Mouse (Mus musculus): ENCODE measurements around the gene Vipr1.

DNA sequence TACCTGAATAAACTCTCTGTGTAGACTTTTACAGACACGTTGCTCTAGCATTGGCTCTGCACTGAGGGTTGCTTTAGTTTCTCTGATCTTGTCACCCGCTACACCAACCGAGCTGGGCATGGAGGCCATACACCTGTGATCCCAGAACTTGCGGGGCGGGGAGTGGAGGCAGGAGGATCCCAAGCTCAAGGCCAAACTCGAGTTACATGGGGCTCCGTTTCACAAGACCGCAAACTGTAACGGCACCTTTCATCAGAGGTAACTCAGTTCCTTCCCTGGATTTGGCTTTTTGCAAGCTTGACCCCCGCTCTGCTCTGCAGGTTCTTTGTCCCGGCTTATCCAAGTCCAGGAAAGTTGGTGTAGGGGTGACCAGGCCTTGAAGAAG, 61.7 kb downstream of the Vipr1 start:
- no peak for TF ChIP-seq CHD2 (IDR thresholded peaks at IDR 0.05; ENCODE audit: low read depth, low read length)
- no peak for TF ChIP-seq ZC3H11A (IDR thresholded peaks at IDR 0.05; ENCODE audit: borderline replicate concordance, low read depth, low read length)
- no peak for TF ChIP-seq MAFK (IDR thresholded peaks at IDR 0.05; ENCODE audit: insufficient read depth, low read depth, low read length)
- no peak for TF ChIP-seq HCFC1 (IDR thresholded peaks at IDR 0.05; ENCODE audit: borderline replicate concordance, insufficient read depth, low read length)
- TF ChIP-seq ZNF384 (IDR thresholded peaks at IDR 0.05; ENCODE audit: low read depth, low read length), result no peak
